Mouse (Mus musculus): ENCODE data around the gene Pde2a. TPM values are rescaled to one million over a fixed set of nuclear protein-coding genes. Genes with fewer than 3 reads are reported as not detected.

Gene Pde2a
- 100 to 1,000 TPM; 163 to 207 TPM for total RNA-seq (2021)
- long read RNA-seq, experiment 1, partial matches to known transcripts: 89 of 112 reads
- long read RNA-seq, experiment 1, other reads (novel, unspliced or antisense): 22 of 112 reads
- long read RNA-seq, experiment 2, partial matches to known transcripts: 82 of 88 reads
- long read RNA-seq, experiment 2, other reads (novel, unspliced or antisense): 6 of 88 reads

DNA sequence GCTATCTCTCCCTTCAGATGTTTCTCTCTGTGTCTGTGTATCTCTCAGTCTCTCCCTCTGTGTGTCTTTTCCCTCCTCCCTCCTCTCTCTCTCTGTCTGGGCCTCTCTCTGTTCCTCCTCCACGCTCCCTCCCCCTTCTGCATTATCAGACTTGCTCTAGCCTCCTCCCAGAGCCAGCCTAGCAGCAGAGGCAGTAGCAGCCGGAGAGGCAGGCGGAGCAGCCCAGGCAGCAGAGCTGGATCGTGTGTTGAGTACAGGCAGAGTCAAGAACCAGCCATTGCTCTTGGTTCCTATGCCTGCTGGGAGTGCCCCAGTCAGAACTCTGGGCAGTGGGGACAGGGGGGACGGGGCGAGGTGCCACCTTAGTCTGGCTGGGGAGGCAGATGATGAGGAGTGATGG, at the start of gene Pde2a:
TSS of gene Pde2a (plus strand) at position 163 of the 400 bp plus-strand sequence.
- no peak for DNase-seq

DNA sequence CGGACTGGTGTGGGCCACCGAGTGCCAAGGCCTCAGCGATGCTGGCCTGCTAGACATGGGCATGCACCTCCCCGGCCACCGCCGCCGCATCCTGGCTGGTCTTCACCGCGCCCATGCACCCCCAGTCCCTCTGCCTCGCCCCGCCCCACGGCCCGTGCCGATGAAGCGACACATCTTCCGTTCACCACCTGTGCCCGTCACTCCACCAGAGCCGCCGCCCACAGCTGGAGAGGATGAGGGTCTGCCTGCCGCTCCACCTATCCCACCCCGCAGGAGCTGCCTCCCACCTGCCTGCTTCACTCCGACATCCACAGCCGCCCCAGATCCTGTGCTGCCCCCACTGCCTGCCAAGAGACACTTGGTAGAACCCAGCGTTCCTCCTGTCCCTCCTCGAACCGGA, 48.4 kb upstream of the Pde2a start:
- DNase-seq: no peak

DNA sequence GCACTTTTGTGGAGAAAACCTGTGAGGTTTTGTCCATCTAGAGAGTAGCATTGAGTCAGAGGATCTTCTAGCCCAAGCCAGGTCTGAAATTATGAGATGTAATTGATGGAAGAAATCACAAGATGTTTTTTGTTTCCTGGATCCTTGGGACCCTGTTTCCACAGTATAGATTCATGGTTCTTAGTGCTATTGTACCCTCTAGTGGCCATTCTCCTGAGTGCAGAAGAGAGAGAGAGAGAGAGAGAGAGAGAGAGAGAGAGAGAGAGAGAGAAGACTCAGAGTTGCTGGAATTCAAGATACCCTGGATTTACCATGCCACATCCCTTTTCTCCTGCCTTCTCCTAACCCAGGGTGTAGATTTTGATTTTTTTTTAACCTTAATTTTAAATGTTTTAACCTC, 47.3 kb upstream of the Pde2a start:
- DNase-seq: no peak

DNA sequence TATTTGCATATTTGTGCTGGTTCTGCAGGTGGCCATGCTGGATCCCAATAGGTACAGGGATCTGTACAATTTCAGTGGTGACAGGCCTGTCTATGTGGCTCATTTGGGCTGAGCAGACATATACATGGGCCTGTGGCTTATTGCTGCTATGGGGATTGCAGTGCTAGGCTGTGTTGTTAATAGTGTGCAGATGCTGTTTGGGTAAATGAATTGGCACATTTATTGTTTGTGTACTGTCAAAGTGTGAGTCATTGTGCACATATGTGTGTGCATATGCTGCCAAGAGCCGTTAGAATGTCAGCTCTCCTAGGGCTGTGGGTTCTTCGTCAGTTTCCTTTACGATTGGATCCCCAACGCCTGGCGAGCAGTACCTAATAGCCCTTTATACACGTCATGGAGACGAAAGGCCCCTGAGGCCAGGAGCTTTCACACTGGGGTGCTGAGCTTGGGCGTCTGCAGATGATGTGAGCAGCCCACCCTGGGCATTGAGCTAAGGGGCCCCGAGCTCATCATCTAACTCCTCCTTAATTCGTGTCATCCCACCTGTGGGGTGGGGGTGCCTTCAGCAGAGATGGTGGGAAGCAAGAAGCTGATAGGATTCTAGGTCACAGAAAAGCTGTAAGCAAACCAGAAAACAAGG, 44.7 kb upstream of the Pde2a start:
- DNase-seq: no peak

DNA sequence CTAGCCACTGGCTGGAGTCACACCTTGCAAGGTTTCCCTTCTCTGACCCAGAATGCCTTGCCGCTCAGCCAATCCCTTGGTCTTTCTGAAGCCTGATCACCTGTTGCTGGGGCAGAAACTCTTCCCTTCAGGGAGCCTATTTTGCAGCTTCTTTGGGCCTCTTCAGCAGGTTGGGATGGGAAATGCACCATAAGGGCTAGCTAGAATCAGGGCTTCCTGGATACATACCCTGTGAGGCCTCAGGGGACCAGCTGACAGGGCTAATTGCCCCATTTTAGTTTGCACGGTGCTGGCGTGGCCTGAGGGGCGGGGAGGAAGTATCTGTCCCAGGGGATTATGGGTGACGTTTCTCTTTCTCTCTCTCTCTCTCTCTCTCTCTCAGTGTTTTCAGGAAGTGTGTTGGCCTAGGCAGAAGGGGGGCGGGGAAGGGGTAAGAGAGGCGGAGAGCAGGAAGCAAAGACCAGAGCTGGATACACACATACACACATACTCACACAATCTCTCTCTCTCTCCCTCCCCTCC, 43.7 kb upstream of the Pde2a start:
- DNase-seq: peak; percentile 62 to 82

DNA sequence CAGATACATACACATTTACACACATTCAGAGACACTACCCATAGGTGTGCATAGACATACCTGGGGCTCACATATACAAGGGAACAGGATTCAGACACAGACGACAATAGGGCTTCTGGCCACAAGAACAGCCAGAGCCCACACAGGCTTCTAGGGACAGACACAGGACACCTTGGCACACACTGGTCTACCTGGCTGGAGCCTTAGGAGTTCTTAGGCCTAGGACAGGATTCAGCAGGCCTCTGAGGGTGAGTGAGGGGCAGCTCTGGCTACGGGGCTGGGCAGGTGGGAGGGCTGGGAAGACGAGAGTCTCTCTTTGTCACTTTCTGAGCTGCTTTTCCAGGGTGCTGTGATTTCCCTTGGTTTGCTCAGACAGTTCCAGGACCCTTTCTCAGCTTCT, 43.2 kb upstream of the Pde2a start:
- no peak for DNase-seq

DNA sequence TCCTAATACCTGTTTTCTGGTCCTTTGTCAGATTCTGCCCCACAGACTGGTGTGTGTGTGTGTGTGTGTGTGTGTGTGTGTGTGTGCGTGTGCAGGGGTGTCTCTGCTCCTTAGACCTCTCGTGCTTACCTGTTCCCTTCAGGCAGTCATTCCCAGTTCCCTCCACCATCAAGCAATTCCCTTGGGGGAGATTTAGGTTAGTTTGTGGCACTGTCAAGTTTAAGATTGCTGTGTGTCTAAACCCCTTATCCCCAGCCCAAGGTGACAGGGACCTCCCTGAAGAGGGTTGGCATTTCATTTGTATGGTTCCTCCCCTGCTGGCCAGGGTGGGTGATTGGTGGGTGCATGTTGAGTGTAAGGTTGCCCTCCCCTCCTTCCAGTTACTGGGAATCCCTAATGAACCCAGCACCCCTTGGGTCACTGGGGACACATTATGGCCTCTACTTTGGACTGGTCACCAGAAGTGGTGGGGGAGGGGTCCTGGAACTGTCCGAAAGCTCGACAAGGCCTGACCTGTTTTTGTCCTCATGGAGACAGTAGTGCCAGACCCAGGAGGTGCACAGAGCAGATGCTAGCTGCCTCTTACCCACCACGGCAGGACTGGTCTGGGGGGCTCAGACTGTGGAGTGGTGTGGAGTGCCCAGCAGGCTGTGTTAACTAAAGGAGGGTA, 42.6 kb upstream of the Pde2a start:
- DNase-seq: peak in 1 of 2 experiments; percentile 55

DNA sequence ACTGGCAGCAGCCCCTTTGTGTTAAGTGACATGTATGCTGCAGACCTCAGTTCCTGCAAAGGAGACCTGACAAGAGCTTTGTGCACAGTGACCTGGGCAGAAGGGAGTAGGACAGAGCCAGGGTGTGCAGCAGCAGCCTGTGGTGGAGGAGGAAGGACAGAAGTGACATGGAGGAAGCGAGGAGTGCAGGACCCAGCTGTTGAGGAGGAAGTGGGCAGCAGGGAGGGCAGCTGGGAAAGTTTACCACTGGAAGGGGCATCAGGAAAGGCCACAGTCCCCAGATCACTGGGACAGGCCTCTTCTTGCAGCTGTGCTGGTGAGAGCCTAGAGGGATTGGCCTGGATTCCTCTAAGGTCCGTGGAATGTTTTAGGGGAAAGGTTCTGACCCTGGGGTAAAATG, 41.8 kb upstream of the Pde2a start:
- no peak for DNase-seq

DNA sequence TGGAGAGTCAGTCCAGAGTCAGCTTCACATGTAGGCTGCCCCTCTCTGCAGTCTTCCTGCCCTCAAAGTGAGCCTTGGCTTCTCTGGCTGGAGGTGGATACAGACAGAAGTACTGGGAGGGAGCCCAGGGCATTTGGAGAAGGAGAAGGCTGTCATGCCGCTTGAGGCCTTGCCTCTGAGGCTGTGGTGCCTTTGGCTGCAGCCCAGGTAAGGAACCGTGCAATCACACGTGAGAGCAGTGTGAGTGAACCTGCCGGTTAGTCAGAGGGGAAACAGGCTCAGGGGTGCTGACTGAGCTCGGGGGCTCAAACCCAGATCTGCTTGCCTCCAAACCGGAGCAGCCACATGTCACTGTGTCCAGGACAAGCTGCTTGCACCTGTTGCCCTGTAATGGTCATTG, 40.0 kb upstream of the Pde2a start:
- no peak for DNase-seq

DNA sequence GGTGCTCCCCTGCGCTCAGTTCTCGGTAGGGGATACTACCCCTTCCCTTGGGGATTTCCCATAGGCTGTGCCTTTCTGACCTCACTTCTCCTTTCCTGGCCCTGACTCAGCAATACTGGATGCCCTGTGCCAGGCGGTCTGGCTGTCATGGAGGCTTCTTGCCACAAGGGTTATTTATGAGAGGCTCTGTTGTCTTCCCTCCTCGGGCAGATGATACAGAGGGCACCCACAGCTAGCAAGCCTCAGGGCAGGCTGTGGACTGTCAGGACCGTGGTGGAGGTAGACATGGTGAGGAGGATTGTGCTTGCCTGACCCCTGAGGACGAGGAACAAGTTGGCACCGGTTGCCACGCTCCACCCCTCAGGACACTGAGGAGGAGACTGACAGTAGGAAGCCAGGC, 39.1 kb upstream of the Pde2a start:
- peak; percentile 46 to 57 for DNase-seq

DNA sequence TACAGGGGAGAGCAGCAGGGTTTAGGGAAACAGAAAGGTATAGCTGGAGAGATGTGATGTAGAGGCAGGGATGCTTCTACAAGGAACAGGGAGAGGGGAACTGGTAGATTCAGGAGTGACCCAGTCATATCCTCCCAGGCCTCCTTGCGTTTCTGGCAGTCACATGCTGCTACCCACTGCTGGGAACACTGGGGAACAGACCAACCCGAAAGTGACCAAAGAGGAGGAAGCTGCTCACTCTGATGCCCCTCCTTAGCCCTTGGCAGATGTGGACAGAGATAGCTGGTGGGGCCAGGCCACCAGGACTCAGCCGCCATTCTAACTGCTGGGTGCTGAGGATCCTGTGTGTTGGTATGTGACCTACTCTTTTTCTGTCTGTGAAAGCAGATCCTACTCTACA, 37.7 kb upstream of the Pde2a start:
- DNase-seq: no peak

DNA sequence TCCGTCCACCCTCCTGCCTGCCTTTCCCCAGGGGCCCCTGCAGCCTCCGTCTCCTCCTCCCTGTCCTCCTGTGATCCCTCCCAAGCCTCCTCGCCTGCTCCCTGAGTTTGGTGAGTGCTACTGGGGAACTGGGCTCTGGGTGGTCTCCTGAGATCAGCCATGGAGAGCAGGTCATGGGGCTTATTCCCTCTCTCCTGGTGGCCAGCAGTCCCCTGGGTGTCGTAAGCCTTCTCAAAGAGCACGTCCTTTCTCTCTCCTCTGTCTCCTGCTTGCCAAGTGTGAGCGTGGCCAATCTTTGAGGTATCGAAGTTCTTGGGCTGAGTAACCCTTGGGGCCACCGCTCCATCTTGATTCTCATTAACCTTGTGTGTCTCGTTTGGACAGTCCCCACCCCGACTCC, 36.6 kb upstream of the Pde2a start:
- no peak for DNase-seq

DNA sequence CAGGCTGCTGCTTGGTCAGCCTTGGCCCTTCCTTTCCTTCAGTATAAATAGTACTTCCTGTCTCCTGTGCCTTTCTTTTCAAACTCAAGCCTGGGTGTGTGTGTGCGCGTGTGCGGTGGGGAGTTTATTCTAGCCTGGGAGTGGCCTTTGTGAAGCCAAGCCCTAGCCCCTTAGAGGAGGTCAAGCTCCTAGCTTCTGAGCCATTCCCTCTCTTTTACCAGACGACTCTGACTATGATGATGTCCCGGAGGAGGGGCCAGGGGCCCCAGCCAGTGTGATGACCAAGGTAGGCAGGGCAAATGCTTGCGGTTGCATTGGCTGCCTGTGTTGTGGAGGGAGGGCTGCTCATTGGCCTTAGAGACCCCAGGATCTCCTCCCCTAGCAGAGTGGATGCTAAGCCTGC, 36.2 kb upstream of the Pde2a start:
- DNase-seq: no peak

DNA sequence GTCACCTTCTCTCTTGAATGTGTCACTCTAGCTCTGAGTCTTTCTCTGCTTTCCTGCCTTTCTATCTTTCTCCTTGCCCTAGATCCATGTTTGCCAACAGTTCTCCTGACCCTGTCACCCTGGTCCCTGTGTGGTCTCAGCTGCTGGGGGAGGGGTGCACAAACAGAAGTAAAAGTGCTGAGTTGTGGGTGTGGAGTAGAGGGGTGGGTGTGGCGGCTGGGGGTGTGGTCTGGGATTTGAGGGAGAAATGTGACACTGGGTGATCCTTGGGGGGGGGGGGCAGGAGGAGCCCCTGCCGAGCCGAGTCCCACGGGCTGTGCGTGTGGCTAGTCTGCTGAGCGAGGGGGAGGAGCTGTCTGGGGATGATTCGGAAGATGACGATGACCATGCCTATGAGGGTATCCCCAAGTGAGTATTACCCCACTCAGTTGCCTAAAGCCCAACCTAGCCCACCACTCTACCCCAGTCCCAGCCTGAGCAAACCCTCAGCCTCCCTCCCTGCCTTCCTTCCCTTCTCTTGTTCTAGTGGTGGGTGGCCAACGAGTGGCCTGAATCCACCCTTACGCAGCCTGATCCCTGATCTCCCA, 35.5 kb upstream of the Pde2a start:
- no peak for DNase-seq

DNA sequence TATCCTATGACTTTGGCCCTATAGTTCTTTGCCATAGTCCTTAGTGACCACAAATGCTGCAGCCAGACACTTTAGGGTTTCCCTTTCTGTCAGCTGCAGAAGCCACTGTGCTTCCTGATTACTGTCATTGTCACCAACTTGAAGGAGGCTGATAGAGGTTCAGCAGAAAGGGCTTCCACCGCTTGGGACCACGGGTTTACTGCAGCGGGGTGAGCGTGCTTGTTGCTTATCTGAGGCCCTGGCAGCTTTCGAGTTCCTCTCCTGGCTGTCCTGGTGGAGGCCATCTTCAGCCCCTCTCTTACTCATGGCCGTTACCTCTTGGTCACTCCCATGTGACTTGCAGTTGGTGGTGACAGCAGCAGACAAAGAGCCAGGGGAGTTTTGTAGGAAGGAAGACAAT, 32.2 kb upstream of the Pde2a start:
- DNase-seq: no peak

DNA sequence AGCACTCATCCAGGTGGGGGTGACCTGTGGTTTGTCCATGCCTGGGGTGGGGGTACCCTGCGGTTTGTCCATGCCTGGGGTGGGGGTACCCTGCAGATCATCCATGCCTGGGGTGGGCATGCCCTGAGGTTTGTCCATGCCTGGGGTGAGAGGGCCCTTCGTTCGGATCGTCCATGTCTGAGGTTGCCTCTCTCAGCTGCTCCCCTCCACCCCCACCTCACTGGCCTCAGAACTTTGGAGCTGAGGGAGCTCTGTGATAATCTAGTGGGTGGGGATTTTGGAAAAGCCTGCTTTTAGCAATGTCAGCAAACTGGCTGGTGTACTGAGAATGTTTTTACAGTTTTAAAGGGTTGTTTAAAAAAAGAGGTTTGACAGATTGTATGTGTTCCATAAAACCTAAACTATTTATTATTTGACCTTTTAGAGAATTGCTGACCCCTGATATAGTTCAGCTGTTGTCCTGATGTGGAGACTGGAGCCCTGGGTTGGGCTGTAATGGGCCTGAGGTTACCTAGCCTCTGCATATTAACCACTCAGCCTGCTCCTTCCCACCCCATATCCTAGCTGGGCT, 29.5 kb upstream of the Pde2a start:
- no peak for DNase-seq

DNA sequence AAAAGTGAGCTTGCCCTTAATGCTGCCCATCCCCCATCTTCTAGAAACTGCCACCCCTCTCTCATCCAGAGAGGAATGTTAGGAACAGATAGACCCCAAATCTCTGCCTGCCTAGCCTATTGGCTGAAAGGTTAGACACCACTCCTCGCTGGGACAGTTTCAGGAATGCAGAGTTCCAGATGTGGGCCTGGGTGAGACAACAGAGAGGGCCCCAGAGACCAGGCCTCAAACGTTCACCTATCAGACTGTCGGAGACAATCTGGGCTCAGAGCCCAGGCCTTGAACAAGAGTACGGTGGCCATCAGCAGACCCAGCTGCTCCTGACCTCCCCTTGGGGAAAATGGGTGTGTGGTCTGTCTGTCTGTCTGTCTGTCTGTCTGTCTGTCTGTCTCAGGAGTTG, 28.5 kb upstream of the Pde2a start:
- no peak for DNase-seq

DNA sequence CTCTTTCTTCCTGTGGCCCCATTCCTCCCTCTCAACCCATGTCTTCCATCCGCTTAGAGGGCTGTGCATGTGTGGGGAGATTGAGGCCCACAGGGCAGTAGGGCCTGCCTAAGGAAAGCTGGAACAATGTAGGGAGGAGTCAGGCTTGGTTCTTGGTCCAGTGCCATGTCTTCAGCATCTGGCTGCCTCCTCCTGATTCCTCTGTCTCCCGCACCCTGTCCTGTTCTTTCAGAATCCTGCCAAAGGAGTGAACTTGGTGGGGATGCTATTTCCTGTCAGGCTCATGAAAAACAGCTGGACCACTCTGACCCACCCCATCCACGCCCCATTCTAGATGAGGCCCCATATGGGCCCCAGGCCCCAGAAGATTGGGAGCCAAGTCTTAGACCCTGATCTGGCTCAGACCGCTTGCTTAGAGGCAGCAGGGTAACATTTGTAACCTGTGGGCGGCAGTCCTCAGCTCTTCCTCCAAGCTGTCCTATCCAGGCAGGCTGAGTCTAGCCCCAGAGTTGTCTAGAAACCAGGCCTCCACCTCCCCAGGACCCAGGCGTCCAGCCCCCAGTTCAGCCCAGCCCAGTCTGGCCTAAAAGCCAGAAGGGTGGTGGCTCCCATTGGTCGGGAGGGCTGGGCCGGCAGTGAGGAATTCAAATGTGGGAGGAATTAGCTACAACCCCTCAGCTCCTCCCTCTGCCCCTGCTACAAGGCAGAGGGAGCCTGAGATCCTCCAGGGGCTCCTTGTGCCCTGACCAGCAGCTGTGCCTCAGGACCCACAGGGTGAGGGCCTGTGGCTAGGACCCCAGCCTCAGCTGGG, 27.6 kb upstream of the Pde2a start:
- peak in 1 of 2 experiments; percentile 42 for DNase-seq

DNA sequence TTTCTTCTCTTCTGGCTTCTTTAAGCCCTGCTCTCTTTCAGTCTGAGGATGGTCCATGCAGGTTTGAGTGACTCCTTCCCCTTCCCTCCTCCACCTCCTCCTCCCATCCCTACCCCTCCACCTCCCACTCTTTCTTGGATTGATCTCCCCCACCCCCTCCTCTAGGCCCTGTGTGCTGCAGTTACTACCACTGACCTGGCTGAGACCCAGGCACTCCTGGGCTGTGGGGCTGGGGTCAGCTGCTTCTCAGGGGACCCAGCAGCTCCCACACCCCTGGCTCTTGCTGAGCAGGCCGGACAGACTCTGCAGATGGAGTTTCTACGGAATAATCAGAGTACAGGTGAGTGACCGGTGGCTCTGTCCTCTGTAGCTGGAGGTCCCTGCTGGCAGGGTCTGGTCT, 26.9 kb upstream of the Pde2a start:
- no peak for DNase-seq

DNA sequence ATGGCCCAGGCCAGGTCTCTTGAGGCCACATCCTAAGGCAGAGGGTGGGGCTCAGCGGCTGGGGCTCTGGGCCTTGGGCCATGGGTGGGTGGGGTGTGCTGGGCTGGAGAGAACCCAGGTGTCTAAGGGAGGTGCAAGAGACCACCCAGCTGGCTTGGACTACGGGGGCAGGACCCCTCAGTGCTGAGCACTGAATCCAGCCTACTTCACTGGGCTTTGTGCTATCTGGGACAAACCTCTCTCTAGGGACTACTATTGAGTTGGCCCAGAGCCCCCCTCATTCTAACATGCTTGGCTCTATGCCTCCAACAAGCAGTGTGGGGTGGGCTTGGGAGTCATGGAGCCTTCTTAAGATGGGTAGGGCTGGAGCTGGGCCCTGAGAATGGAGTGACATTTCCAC, 26.0 kb upstream of the Pde2a start:
- no peak for DNase-seq

DNA sequence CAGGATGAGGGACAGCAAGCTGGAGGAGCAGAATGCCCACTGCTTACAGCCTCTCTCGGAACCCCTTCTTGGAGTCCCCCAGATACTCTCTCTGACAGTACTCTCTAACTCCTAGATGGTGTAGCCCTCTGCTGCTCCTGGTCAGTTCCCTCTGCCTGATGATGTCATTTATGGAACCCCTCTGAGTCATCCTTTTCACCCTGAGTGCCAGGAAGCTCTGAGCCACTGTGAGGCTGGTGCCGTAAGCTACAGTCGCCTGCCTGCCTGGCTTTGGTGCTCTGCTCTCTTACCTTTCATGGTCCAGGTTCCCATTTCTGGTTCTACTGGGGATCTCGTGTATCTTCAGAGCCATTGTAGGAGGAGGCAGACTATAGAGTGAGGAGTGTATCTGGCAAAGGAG, 24.3 kb upstream of the Pde2a start:
- peak; percentile 49 to 55 for DNase-seq

DNA sequence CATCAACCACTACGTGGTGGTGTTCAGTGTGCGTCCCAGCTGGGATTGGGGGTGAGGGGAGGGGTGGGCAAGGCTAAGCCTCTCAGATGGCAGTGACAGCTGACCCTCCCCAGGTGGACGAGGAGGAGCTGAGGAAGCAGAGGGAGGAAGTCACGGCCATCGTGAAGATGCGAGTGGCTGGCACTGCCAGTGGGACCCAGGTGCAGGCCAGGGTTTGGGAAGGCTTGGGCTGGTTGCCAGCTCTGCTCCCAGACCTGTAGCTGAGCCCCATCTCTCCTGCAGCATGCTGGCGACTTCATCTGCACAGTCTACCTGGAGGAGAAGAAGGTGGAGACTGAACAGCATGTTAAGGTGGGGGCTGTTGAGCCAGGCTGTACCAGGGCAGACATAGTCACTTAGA, 20.0 kb upstream of the Pde2a start:
- DNase-seq: no peak

Measured in adrenal gland, postnatal 36 days (tissue).